Mouse (Mus musculus): Measurements from ENCODE around the gene Ankmy1.

GRCm38 (mm10) chr1:92895089-92895488 is 7.6 kb downstream of the Ankmy1 start:
- TF ChIP-seq CTCF (IDR thresholded peaks at IDR 0.05; ENCODE audit: borderline replicate concordance, insufficient read depth, low read length) (peak; percentile 85), POLR2A (IDR thresholded peaks at IDR 0.05; ENCODE audit: low read depth, low read length) (no peak)

Measured in embryonic fibroblast, embryonic 13.5 days (primary cell).